Mouse (Mus musculus) mesoderm, embryonic 11.5 days (tissue): Measurements from ENCODE around the gene Faah.

ENCODE experiments used
- DNase-seq: peaks from one replicate; pipeline ENCODE4 v3.0.0-alpha.2; 2012; ENCODE audit warnings: low read depth, low spot score

The Faah gene

DNA sequence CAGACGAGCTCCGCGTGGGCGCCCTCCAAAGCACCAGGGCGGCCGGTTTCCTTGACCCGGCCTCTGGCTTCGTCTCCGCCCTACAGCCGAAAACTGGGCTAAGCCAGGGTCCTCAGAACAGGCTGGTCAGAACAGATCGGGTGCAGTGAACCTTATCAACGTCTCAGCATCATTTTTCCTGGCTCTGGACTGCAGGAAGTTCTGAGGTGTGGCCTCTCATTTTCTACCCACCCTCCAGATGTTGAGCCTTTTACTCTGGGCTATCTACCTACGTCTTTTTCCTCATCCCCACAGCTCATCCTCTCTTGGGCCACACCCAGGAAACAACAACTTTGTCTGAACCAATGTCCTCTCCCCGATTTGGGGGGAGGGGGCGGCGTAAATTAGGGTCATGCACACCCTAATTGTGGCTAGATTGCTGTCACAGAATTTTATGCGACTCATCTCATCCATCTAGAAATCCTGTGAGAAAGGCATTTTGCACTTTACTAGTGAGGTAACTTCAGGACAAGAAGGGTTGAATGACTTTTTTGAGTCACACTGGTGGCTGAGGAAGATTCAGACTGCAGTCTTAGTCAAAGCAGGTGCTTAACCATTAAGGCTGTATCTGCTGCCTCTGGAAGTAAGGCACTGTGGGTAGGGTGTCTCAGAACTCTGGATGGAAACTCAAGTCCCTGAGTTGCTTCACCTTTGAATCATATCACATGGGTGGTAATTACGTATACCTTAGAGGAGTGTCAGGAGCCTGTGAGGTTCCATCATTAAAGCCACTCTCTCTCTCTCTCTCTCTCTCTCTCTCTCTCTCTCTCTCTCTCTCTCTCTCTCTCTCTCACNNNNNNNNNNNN lies at the start of gene Faah:
Gene Faah, minus strand, starts transcription at position 25 of the 845 bp plus-strand sequence.
- no peak for DNase-seq

DNA sequence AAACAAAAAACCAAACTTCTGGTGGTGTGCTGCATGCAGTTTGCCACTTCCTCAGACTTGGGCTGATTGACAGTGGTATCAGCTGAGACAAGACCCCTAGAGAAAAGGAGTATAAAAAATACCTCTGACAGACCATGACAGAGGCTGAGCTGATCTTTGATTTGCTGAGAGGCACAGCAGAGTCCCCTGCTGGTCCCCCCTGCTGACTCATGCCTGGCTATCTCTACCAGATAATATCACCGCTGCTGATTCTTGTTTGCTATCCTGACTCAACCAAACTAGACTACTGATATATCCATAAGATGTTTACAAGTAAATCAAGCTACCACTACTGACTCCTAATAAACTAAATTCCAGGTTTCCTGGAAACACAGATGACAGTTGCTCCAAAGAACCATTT lies 46.1 kb upstream of the Faah start:
- DNase-seq: no peak

DNA sequence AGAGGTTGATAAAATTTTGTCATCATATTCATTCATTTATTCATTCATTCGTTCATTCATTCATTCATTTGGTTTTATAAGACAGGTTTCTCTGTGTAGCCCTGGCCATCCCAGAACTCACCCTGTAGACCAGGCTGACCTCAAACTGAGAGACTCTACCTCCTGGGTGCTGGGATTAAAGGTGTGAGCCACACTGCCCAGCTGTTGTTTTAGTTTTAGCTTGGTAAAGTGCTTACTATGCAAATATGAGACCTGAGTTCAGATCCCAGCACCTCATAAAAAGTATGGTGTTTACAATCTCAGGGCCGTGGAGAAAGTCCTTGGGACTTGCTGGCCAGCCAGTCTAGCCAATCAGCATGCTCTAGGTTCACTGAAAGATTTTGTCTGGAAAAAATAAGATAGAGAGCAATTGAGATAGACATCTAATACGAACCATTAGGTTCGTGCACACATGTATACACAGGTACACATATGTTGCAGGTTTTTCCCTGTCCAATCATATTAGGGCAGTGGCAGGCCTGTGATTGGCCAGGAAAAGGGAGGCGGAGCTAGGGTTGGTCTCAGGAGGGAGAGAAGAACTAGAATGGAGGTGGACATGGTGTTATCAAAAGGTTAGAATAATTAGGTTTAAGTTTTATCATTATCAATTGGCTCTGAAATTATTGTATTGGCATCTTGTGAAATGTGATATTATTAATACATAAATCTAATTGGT lies 41.4 kb upstream of the Faah start:
- no peak for DNase-seq

DNA sequence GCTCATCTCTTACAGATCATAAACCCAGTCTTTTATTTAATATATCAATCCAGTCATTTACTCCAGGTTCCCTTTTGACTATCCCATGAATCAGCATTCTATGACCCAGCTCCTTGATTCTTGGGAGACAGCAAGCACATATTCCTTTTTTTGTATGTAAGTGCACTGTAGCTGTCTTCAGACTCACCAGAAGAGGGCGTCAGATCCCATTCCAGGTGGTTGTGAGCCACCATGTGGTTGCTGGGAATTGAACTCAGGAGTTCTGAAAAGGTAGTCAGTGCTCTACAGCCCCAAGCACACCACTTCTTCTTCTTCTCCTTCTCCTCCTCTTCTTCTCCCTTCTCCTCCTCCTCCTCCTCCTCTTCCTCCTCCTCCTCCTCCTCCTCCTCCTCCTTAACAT lies 39.8 kb upstream of the Faah start:
- no peak for DNase-seq

DNA sequence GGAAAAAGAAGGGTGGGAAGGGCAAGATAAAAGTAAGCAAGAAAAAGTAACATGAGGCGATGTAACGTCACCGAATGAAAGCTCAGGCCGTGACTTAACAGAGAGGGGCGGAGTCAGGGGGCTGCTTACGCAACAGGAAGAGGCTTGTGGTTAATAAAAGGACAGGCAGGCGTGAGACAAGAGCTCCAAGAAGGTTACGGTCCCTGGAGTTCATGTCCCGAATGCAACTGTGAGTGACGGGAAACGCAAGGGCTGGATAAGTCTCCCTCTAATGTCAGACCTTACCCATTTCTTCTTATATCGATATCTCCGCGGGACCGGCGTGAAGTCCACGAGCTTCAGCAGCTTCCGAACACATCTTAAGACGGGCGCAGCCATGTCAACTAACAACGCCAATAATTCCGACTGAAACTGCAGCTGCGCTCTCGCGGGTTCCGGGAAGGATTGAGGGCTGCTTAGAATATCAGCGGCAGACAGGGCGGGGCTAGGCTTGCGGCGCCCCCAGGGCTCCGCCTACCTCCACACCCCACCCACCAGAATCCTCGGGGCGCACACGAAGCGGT lies 35.8 kb upstream of the Faah start, which contains the start of gene Nsun4:
Gene Nsun4, minus strand, starts transcription at position 478 of the 563 bp plus-strand sequence.
- peak; percentile 92 for DNase-seq

DNA sequence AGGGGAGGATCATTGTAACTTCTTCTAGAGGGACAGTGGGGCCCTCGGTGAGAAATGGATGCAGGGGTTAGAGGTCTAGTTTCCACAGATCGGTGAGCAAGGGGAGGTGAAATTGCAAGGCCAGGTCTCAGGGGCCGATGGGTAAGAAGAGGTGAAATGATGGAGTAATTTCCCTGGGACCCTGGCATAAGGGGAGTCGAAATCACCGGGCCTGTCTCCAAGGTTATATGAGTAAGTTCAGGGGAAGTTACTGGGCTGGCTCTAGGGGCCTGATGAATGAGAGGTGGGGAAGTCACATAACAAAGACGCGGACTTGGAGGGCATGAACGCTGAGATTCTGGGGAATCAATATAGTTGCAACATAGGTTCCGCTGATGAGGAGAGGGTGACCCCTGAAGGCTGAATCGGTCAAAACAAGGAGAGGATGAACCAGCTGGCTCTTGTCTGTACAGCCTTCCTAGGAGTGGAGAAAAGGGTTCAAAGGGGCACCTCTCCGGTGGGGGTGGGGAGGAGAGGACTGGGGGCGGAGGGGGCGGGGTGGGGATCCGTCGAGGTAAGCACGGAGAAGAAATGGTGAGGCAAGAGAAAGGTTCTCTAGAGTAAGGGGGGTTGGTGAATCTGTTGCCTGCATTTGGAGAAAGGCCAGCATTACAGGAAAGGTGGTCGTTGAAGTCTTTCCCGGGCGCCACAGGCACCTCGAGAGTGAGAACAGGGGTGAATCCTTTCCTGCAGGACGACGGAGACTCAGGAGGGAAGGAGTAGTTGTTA lies 35.0 kb upstream of the Faah start:
- DNase-seq: peak; percentile 48

DNA sequence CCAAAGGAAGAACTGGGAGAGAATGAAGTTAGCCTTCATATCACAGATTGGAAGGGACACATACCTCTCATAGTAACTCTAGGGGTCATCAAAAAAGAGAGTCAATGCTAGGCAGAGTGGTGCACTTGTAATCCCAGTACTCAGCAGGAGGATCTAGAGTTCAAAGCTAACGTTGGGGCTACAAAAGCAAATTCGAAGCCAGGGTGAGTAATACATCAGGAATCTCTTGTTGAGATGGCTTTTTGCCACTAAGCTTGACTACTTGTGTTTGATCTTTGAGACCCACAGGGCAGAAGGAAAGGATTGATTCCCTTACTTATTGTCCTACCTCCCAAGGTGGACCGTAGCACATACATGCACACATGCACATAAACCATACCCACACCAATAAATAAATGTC lies 31.5 kb upstream of the Faah start:
- DNase-seq: no peak

DNA sequence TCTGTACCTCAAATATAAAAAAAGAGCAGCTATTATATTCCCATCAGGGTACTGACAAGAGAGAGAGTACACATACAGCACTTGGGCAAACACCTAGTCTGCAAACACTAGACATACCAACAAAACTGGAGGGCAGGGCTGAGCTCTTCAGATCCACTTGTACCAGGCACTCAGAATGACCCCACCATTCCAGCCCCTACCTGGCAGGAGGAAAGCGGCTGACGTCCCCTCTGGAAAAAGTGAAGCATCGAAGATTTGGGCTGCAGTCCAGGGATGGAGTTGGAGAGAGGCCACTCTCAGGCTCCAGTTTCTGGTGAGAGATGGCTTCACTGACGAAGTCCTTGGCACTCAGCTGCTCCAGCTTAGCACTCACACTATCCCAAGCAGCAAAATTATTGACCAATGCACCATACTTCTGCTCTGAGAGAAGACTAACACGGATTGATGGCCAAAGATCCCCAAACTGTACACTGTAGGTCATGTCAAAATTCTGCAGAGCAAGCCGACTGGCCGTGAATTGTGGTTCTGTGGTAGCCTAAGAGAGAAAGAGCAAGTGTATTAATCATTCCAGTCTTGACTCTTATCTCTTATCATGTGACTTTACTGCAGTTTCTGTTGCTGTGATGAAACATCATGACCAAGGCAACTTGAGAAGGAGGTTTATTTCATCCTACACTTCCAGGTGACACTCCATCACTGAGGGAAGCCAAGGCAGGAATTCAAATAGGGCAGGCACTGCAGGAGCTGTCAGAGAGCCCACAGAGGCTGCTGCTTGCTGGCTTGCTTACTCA lies 30.6 kb upstream of the Faah start:
- no peak for DNase-seq

DNA sequence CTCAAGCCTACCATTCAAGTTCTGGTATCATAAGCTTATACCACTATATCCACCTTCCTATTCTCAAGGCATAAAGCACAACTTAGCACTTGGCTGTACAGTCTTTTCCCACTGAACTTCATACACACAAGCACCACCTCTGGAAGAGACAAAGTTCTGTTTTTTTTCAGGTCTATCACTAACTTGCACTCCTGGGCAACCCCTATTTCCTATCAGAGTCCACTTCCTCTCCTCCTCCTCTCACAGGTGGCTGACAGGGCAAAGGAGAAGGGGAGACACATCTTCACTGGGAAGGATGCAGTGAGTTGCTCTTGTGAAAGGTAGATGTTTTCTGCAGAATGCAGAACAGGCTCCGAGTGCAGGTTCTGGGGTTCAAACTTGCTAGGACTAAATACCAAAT lies 30.0 kb upstream of the Faah start:
- no peak for DNase-seq

DNA sequence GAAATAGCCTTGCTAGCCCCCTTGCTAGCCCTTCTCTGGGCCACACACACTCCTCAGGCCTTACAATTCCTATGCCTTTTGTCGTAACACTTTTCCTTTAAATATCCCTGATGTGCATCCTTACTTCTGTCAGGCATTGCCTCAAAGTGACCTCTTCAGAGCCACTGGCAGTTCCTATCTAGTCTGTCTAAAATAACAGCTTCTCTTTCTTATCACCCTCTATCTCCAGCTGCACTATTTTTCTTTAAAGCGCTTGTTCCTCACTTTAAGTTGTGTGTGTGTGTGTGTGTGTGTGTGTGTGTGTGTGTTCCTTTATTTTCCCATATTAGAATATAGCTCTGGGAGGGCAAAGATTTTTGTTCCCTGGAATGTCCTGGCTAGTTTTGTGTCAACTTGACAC lies 28.9 kb upstream of the Faah start:
- DNase-seq: no peak

DNA sequence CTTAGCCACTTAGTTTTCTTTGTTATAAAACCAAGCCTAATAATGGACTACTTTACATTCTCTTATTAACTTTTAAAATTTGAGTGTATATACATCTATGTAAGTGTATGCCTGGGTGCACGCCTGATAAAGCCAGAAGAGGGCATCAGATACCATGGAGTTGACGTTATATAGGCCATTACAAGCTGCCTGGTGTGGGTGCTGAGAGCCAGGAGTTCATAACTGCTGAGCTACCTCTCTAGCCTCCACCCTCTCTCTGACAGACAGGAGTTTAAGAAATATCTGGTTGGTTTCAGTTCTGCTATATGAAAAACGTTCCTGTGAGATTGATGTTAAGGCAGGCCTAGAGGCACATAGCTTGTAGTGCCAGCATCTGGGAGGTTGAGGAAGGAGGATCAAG lies 24.5 kb upstream of the Faah start:
- no peak for DNase-seq

DNA sequence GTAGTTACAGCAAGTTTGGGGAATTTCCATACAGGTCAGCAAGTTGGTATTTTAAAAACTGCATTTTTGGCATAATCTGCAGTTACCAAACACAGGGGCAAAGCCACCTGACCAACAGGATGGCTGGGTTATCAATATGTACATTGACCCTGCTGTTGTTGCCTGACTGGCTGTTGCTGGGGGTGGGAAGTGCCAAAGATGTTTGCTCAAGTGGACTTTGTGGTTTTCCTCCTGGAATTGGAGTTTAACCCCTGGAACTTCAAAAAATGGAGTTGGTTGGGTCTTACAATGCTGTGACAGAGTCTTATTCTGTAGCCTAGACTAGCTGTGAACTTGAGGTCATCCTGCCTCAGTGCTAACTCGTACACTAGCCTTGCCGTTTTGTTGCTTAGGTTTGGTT lies 22.7 kb upstream of the Faah start:
- no peak for DNase-seq

DNA sequence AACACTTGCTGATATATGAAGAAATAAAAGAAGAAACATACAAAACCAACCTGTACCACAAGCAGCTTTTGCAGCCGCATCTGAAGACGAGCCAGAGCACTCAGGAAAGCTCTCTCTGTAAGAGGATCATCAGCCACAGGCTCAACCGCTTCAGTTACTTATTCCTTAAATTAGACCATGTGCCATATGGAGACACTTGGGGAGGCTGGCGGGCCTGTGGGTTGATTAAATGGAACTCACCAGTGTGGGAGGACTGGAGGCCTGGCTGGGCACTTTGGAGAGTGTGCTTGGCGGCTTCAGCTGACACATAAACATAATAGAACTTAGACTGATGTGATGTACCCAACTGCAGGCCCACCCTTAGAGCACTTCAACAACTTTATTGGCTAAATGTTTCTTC lies 15.6 kb upstream of the Faah start:
- no peak for DNase-seq

DNA sequence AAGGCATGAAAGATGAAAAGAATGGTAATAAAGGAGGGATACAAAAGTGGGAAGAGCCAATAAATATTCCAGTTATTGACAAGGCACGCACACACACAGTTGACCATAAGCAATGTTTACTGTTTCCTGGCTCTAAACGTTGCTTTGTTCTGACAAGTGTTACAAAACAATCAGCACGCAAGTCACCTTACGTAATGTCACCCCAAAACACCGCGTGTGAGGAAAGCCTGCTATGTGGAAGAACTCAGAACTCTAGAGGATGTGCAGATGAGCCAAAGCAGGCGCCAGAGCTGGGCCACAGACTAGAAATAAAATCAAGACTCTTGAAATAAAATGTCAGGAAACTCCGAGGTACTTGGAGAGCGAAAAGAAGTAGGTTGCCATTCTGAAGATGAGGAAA lies 15.2 kb upstream of the Faah start:
- no peak for DNase-seq

DNA sequence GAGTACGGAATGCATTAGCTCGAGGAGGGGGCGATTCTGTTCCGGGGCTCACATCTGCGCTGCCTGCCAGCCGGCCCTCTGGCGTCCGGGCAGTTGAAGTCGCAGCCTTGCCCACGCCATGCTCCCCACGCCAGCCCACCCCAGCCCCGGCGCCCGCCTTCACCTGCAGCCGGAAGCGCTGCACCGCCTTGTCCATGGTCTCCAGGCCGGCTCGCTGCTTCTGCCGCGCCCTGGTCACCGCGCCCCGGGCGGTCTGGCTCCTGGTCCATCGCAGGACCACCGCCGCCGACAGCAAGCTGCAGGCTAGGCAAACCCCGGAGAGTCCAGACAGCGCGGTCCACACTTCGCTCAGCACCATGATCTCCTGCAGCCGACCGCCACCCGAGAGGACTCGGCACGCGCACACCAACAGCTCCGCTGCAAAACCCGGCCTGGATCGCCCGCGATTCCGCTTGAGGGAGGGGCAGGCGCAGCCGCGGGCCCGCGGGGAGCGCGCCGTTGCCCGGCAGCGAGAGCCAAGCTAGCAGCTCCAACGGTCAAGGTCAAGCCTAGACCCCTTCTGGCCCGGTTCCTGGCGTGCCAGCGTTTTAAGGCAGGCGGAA lies 325 bp downstream of the Faah start:
- peak; percentile 76 for DNase-seq

DNA sequence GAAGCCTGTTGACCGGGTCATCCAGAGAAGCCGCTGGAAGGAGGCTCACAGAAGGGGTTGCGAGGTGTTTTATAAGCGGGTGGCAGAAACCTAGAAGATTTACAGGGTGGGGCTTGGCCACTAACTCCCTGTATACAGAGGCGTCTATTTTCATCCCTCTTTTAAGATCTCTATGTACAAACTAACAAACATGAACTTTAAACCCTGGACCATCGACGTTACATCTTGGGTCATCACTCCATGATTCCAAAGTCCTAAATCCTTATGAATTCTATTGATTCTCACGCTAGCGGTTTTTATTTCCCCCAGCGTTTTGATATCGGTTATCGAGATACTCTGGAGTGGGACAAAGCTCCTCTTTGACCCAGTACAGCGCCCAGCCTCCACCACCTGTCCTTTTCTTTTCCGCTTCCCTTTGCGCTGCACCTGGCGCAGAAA lies 845 bp downstream of the Faah start:
- no peak for DNase-seq

DNA sequence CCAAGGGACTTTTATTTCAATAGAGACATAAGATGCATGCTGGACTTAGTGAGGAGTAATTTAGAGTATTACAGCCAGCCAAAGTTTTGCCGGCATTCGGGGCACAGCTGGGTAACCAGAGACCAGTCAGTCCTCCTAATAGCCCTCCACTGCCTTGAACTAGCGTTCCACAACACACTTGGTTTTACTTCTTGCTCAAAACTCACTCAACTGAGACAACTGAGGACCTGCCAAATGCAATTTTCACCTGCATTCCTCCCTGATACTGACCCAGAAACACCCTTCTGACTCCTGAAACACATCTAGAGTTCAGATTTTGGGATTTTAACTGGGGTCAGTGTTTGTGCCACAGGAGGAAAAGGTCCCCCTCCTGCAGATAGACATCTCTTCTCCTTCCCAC lies 1.3 kb downstream of the Faah start:
- no peak for DNase-seq

DNA sequence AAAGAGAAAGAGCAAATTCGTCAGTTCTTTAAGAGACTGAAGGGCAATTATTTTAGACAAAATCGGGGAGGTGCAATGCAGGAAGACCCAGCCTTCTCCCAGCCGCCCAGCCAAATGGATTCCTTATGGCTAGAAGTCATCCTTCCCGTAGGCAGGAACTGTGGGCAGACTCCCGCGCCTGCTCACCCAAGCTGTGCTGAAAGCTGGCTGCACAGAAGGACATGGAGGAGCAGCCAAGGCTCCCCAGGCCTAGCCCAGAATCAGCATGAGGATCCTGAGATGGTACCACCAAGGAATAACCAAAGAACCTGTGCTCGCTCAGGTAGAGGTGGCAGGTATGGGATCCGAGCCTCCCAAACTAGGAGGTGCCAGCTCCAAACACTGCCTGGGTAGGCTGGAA lies 1.7 kb downstream of the Faah start:
- DNase-seq: no peak

DNA sequence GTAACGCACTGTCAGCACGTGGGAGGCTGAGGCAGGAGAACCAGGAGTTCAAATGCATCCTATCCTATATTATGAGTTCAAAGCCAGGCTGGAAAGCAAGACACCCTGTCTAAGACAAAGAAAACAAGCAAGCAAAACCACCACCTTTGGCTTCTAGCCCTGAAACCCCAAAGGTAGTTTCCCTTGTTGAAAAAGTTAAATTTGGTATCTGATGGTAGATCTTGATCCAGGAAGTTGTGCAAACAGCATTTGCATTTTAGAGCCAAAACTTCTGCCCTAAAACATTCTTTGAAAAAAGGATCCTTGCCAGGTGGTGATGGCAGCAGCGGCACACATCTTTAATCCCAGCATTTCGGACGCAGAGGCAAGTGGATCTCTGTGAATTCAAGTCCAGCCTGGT lies 2.2 kb downstream of the Faah start:
- no peak for DNase-seq

DNA sequence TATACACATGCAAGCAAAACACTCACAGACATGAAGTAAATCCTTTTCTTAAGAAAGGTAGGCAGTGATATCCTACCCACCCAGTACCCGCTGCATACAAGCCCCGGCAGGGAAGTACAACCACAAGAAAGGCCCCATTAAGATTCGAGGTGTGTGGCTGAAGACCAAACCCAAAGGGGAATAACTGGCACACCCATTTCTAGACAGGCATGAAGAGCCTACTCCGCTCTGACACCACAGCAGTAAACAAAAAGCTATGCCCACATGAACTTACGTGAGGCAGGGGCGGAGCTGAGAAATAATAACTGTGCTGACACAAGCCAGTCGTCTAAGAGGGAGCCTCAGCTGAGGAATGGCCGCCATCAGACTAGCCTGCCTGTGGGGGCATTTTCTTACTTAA lies 7.5 kb downstream of the Faah start:
- DNase-seq: no peak

DNA sequence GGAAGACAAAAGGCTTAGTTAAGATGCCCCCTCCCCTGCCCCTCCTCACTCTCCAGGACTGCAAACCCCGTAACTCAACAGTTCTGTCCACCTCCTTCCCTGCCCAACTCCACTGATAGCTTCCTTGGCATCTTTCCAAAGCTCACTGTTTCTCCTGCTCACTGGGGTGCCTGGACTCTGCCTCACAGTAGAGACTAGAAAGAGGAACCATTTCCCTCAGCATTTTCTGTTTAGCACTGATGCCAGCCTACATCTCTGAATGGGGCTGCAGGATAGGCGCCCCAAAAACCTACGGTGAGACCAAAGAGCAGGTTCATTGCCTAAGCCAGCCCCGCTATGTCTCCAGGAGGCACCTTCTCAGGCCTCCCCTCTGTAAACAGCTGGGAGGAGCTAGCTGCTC lies 16.5 kb downstream of the Faah start:
- DNase-seq: no peak
